Mouse (Mus musculus) liver, postnatal 0 days (tissue): ENCODE results near the gene Gga3.

ENCODE experiments used
- CTCF ChIP-seq: sonication (generic); IDR thresholded peaks from 2 replicates; pipeline ENCODE4 v1.5.1; 2016; ENCODE audit warnings: antibody characterized with exemption, low read depth
- EP300 ChIP-seq: IDR thresholded peaks from 2 replicates; pipeline ENCODE4 v1.6.1; 2016; ENCODE audit warnings: antibody characterized with exemption, low read depth, mild to moderate bottlenecking

- TF ChIP-seq EP300 (no peak), CTCF (peak; percentile 49)
Observed at GRCm38 (mm10) chr11:115538045-115538444, 65.8 kb downstream of the Gga3 start.
